Mouse (Mus musculus) testis, adult 2 months (tissue): ENCODE measurements at regions not wholly inside any gene's neighbourhood (a gene's known extent, or its start where the extent isn't known, plus 50 kb on each side); places are given as distances from the start of the nearest gene placed in this dataset.

Experiments used
- CTCF ChIP-seq: fragments of 200-500 bp; IDR thresholded peaks from 2 replicates; pipeline ENCODE4 v1.5.1; 2012; ENCODE audit warnings: low read depth, mild to moderate bottlenecking, inconsistent platforms, low read length, moderate library complexity; ENCODE audit not compliant: control insufficient read depth, insufficient read depth, insufficient replicate concordance
- POLR2A ChIP-seq: fragments of 200-500 bp; IDR thresholded peaks from 2 replicates; pipeline ENCODE4 v1.6.1; 2012; ENCODE audit warnings: low read depth, mild to moderate bottlenecking, inconsistent platforms, low read length, moderate library complexity; ENCODE audit not compliant: control insufficient read depth

- TF ChIP-seq CTCF (no peak), POLR2A (no peak)
Measured at GRCm38 (mm10) chr1:154096113-154096512, 104.9 kb upstream of the Zfp648 start.
